ENCODE assay signal across 8 mouse cellular contexts in the genomic region with DNA sequence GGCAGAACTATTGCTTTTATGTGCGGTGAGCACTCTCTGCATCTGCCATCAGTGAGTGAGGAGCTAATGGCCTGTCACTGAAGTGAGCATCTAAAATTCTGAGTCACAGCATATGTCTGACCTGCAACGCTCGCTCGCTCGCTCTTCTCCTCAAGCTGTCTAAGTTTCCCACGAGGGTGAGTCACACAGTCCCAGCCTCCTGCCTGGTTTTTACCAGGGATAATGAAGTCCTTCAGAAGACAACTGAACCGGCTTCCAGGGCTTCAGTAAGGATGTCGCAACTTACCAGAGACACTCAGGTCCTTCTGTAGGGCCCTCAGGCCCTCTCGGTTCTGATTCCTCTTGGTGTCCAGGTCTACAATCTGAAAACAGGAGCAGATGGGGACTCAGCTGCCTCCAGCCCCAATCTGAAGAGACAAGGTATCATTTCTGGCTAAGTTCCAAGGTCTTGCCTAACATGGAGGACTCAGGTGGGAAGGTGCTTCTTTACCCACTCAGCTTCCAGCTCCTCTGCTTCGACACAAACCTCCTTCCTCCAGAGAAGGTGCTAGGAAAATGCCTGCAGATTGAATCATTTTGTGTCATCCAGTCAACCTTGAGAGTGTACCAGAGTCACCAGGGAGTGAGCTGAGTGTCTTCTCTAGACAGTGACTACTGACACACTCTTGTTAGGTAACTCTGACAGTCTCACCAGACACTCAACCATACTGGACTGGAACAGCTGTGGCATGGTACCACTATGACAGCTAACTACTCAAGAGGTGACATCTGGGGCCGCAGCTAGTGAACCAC. TPM values are rescaled to one million over a fixed set of nuclear protein-coding genes. Genes with fewer than 3 reads are reported as not detected.
DNase-seq lines count a peak whose midpoint lies in the region; ATAC-seq and TF ChIP-seq lines count a peak whose summit lies in the region.

No protein-coding gene starts in this region.

- H3K9ac ChIP-seq in liver, embryonic 14.5 days (replicated peaks): peak overlapping the region; percentile 75

- 92% methylated on average over 11 of the region's 11 CpGs for WGBS in forebrain, embryonic 10.5 days
- 79% methylated on average over 11 of the region's 11 CpGs for WGBS in liver, embryonic 14.5 days (ENCODE audit: insufficient replicate concordance)

- peak; percentile 36 to 48 for DNase-seq in left cerebral cortex, adult 18-20 months (ENCODE audit: low spot score in 2 of 2)
- no peak for DNase-seq in left cerebral cortex, postnatal 4 days
- peak; percentile 70 for DNase-seq in adrenal gland, adult 2 months
- no peak for DNase-seq in forebrain, embryonic 10.5 days (ENCODE audit: extremely low spot score, low spot score)
- DNase-seq in liver, embryonic 14.5 days (ENCODE audit: low read depth in 3 of 3, low spot score in 3 of 3): no peak
- DNase-seq in thymus, postnatal 10 days (ENCODE audit: low spot score in 2 of 2): no peak
- DNase-seq in kidney, adult 9 months: no peak
- no peak for DNase-seq in embryo, embryonic 11 days

- H3K36me3 ChIP-seq in forebrain, embryonic 10.5 days (replicated peaks): peaks cover 50% of the 10 kb centered on the region
- peaks cover 5% of the 10 kb centered on the region for H3K36me3 ChIP-seq in liver, embryonic 14.5 days (replicated peaks; ENCODE audit: control insufficient read depth, insufficient read depth, low read depth)

- ATAC-seq in liver, embryonic 14.5 days (ENCODE audit: insufficient read depth): no peak

- TF ChIP-seq CTCF in liver, embryonic 14.5 days (IDR thresholded peaks at IDR 0.05; ENCODE audit: low read depth): no peak

- TF ChIP-seq EP300 in liver, embryonic 14.5 days (IDR thresholded peaks at IDR 0.05; ENCODE audit: low read depth): no peak

- intact Hi-C loops in left cerebral cortex, postnatal 4 days (cut with DNase I): no loop called here

- H3K4me3 ChIP-seq in forebrain, embryonic 10.5 days: peak overlapping the region; percentile 86
- H3K4me3 ChIP-seq in liver, embryonic 14.5 days (ENCODE audit: insufficient read depth in 1 of 2, low read depth in 2 of 2, low read length in 2 of 2): peak overlapping the region; percentile 58 to 63

- no peaks in the 10 kb centered on the region for H3K9me3 ChIP-seq in forebrain, embryonic 10.5 days
- no peaks in the 10 kb centered on the region for H3K9me3 ChIP-seq in liver, embryonic 14.5 days (ENCODE audit: control insufficient read depth, low read length)

- H3K27ac ChIP-seq in forebrain, embryonic 10.5 days: no peak overlapping the region
- no peak overlapping the region for H3K27ac ChIP-seq in liver, embryonic 14.5 days

- H3K4me1 ChIP-seq in forebrain, embryonic 10.5 days: peaks cover 19% of the 10 kb centered on the region
- peaks cover 6 to 7% of the 10 kb centered on the region in 2 experiments for H3K4me1 ChIP-seq in liver, embryonic 14.5 days (replicated peaks; ENCODE audit: control insufficient read depth in 2 of 2, insufficient read depth in 2 of 2, low read length in 1 of 2)

- peak overlapping the region; percentile 86 for H3K4me2 ChIP-seq in liver, embryonic 14.5 days (ENCODE audit: low read depth)

- peaks cover 22% of the 10 kb centered on the region for H3K27me3 ChIP-seq in forebrain, embryonic 10.5 days (ENCODE audit: poor library complexity, severe bottlenecking)
- no peaks in the 10 kb centered on the region for H3K27me3 ChIP-seq in liver, embryonic 14.5 days (ENCODE audit: control insufficient read depth, insufficient read depth, low read length)

RNA-seq across cellular contexts. Expression of a gene that starts 1.3 kb away (rescaled TPM):
- 10 to 100 TPM; 50.6 to 63.4 TPM for total RNA-seq in left cerebral cortex, adult 18-20 months (2021)
- total RNA-seq in left cerebral cortex, postnatal 4 days (2021): 10 to 100 TPM; 91.7 to 92.5 TPM
- 100 to 1,000 TPM; 146 to 245 TPM for total RNA-seq in adrenal gland, adult 2 months (2021)
- polyA plus RNA-seq in adrenal gland, adult 2 months (2012; rRNA removed): 53.5 and 58.0 TPM in 2 replicates
- polyA plus RNA-seq in forebrain, embryonic 10.5 days (2016; fragmentation: Nextera tagmentation; extraction: Ambion mirVana): 88.5 and 90.8 TPM in 2 replicates
- polyA plus RNA-seq in liver, embryonic 14.5 days (2012; rRNA removed): 20.6 and 26.9 TPM in 2 replicates
- polyA plus RNA-seq in liver, embryonic 14.5 days (2014; fragmentation: Nextera tagmentation; extraction: Ambion mirVana): 21.5 and 23.0 TPM in 2 replicates

RNA-seq across cellular contexts. Expression of a gene that starts 17.7 kb away (rescaled TPM):
- total RNA-seq in left cerebral cortex, adult 18-20 months (2021): 1 to 10 TPM; 5.6 to 6.9 TPM
- total RNA-seq in left cerebral cortex, postnatal 4 days (2021): 10 to 100 TPM; 23.2 to 23.4 TPM
- 1 to 10 TPM in 1 of 2 experiments, under 1 TPM in 1; 0.49 to 1.0 TPM for total RNA-seq in adrenal gland, adult 2 months (2021)
- 1.0 and 1.6 TPM in 2 replicates for polyA plus RNA-seq in adrenal gland, adult 2 months (2012; rRNA removed)
- polyA plus RNA-seq in forebrain, embryonic 10.5 days (2016; fragmentation: Nextera tagmentation; extraction: Ambion mirVana): 0.14 and 0.20 TPM in 2 replicates
- not detected in 2 replicates for polyA plus RNA-seq in liver, embryonic 14.5 days (2012; rRNA removed)
- not detected in 2 replicates for polyA plus RNA-seq in liver, embryonic 14.5 days (2014; fragmentation: Nextera tagmentation; extraction: Ambion mirVana)

RNA-seq across cellular contexts. Expression of a gene that starts 51.6 kb away (rescaled TPM):
- total RNA-seq in left cerebral cortex, adult 18-20 months (2021): 1 to 10 TPM; 2.0 to 2.6 TPM
- total RNA-seq in left cerebral cortex, postnatal 4 days (2021): 1 to 10 TPM; 3.3 to 5.2 TPM
- under 1 TPM; 0.40 to 0.90 TPM for total RNA-seq in adrenal gland, adult 2 months (2021)
- polyA plus RNA-seq in adrenal gland, adult 2 months (2012; rRNA removed): 0.06 and 0.33 TPM in 2 replicates
- polyA plus RNA-seq in forebrain, embryonic 10.5 days (2016; fragmentation: Nextera tagmentation; extraction: Ambion mirVana): 1.3 and 1.6 TPM in 2 replicates
- polyA plus RNA-seq in liver, embryonic 14.5 days (2012; rRNA removed): 0.05 and 0.11 TPM in 2 replicates
- 0.08 and 0.18 TPM in 2 replicates for polyA plus RNA-seq in liver, embryonic 14.5 days (2014; fragmentation: Nextera tagmentation; extraction: Ambion mirVana)

RNA-seq across cellular contexts. Expression of a gene that starts 51.8 kb away (rescaled TPM):
- total RNA-seq in left cerebral cortex, adult 18-20 months (2021): 1 to 10 TPM; 4.5 to 4.6 TPM
- 1 to 10 TPM; 3.0 to 4.7 TPM for total RNA-seq in left cerebral cortex, postnatal 4 days (2021)
- total RNA-seq in adrenal gland, adult 2 months (2021): 10 to 100 TPM; 12.7 to 15.3 TPM
- 37.1 and 49.1 TPM in 2 replicates for polyA plus RNA-seq in adrenal gland, adult 2 months (2012; rRNA removed)
- polyA plus RNA-seq in forebrain, embryonic 10.5 days (2016; fragmentation: Nextera tagmentation; extraction: Ambion mirVana): 0.83 and 0.84 TPM in 2 replicates
- 2.1 and 2.2 TPM in 2 replicates for polyA plus RNA-seq in liver, embryonic 14.5 days (2012; rRNA removed)
- polyA plus RNA-seq in liver, embryonic 14.5 days (2014; fragmentation: Nextera tagmentation; extraction: Ambion mirVana): 0.71 and 0.81 TPM in 2 replicates

Comparison
In these comparisons a context has a peak if more than half of its experiments do, and no peak if none do; other contexts are left out.
1. DNase-seq: peak in left cerebral cortex, adult 18-20 months (2 of 2) and adrenal gland, adult 2 months (single experiment); none in left cerebral cortex, postnatal 4 days (single experiment), forebrain, embryonic 10.5 days (single experiment), liver, embryonic 14.5 days (0 of 3), thymus, postnatal 10 days (0 of 2), kidney, adult 9 months (single experiment) and embryo, embryonic 11 days (single experiment).